Mouse (Mus musculus): ENCODE measurements around the gene Tmub2. TPM values are rescaled to one million over a fixed set of nuclear protein-coding genes. Genes with fewer than 3 reads are reported as not detected.
A peak's percentile ranks its signal among the peaks of the same experiment; 100 is the strongest.

The Tmub2 gene
- total RNA-seq, 1 experiment from 2014 or later = 63.0 TPM

- no peak for DNase-seq
Observed at GRCm38 (mm10) chr11:102308104-102308503, 23.4 kb downstream of the Tmub2 start.

DNA sequence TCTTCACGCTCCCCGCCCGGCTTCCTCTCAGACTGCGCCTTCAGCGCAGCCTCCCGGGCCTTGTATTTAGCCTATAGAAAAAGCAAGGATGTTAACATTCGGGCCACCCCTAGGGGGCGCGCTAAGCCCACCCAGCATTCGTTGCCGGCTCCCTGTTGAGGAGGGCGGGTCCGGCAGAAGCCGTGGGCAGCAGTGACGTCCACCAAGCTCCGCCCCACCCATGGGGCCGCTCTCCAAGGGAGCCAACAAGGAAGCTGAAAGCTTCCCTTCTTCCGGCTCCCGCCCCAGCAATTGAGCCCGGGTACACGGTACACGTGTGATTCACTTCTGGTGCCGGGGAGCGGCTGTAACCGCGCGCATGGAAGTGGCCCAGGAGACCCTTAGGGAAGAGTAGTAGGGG, 24.2 kb downstream of the Tmub2 start:
- DNase-seq = peak; percentile 98

GRCm38 (mm10) chr11:102309821-102310617, 25.3 kb downstream of the Tmub2 start:
- DNase-seq = peak; percentile 53

- DNase-seq = peak; percentile 29
Observed at GRCm38 (mm10) chr11:102310768-102311695, 26.3 kb downstream of the Tmub2 start.

GRCm38 (mm10) chr11:102311966-102312365, 27.2 kb downstream of the Tmub2 start:
- no peak for DNase-seq

GRCm38 (mm10) chr11:102312586-102312985, 27.9 kb downstream of the Tmub2 start:
- no peak for DNase-seq

DNA sequence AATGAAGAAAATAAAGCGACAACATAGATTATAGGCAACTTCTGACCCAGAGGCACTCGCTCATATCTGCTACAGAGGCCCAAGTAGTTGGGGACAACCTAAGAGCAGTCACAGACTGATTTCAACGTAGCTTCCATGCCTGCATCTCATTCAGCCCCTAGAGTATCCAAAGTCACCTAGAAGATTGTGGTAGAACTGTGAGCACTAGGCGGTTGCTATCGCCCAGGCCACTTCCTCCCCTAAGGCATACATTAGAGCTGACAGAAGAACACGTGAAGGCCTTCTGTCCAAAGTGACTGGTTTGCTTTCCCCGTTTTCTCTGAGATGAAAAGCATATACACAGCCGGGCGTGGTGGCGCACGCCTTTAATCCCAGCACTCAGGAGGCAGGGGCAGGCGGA, 29.6 kb downstream of the Tmub2 start:
- DNase-seq = no peak

GRCm38 (mm10) chr11:102315690-102316571, 31.2 kb downstream of the Tmub2 start:
- no peak for DNase-seq

GRCm38 (mm10) chr11:102316572-102317297, 32.0 kb downstream of the Tmub2 start:
- DNase-seq = peak; percentile 93

- DNase-seq = peak; percentile 52
Observed at GRCm38 (mm10) chr11:102317298-102317900, 32.7 kb downstream of the Tmub2 start.

DNA sequence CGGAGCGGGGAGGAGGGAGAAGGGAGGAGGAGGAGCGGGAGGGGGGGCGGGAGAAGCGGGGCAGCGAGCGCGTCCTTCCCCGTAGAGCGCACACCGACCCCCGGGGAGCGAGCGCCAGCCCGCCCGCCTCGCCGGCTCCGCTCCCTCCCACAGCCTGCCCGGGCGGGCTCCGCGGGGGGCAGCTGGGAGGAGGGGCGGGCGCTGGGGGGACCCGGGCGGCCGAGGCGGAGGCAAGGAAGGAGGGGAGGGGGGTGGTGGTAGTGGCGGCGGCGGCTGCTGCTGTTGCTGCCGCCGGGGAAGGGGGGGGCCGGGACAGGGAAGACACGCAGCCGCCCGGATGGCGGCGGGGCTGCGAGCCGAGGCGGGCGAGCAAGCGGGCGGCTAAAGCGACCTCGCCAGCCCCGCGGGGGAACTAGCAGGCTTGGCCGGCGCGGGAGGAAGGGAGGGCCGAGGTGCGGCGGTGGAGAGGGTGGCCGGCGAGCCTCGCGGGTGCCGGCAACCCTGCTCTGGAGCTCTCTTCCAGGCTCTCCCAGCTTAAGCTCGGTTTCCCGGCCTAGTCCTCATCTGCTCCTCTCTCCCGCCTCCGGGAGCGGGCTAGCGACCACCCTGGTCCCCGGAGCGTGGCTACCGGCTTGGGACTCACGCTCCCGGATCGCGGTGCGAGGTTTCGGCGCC, 33.3 kb downstream of the Tmub2 start:
- peak; percentile 81 for DNase-seq

DNA sequence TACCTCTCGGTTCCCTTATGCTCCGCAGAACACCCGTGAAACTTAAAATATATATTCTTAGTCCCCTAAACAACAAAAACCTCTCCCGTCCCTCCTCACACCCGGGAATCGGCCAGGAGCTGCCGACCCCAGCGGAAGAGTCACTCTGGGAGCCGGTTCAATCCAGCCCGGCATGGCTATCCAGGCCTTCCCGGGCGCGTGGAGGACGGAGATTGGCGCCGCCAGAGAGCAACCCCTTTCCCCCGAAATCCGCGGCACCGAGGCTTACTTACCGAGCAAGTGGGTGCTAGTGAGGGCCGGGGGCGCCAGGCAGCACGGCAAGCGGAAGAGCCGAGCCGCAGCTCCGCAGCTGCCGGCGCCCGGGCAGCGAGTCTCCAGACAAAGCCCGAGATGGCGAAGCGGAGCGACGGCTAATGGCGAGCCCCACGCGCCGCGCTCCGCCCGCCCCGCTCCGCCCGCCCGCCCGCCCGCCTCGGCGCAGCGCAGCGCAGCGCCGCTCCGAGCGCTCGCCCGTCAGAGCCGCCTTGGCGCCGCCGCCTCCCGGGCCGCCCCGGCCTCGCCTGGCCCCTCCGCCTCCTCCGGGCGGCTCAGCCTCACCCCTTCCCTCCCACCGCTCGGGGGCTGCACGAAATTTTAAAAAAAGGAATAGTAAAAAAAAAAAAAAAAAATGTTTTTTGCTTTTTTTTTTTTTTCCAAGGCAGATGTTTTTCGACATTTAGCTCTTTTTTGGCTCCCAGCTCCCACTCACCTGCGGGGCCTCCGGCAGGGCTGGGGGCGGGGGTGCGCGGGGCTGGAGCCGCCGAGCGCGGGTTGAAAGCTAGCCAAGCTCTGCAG, 34.1 kb downstream of the Tmub2 start:
- peak; percentile 71 for DNase-seq

GRCm38 (mm10) chr11:102319410-102319792, 34.7 kb downstream of the Tmub2 start, which contains the start of gene Ubtf:
Gene Ubtf (minus strand): TSS chr11:102319742.
- DNase-seq = peak; percentile 84

DNA sequence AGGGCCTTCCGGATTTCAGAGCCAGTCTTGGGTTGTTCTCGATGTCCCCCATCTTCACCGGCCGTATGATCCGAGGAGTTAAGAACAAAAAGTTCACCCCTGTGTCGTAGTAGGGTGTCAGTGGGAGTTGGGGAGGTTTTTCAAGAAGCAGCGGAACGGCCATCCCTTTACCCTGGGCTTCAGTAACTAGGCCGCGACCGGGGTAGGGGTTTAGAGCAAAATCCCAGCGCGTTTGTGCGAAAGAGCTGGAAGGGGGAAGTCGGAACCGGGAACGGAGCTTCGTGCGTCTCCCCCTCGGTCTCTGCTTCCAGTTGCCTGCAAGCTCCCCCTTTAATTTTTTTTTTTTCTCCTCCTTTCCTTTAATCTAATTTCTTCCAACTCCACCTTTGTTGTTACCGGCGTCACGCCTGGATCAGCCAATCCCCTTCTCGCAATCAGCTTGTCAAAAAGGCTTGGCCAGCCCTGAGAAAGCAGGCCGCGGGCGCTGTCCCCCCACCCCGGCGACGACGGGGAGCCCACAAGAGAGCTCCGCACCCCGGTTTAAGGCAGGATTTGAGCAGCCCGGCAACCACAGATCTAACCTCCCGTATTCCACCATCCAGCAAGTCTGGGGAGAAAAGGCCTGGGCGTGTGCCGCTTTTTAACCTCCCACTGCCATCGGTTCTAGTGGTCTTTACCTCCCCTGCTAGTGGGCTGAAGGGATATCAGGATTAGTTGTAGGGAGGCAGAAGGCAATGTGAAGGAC, 35.4 kb downstream of the Tmub2 start:
- peak; percentile 89 for DNase-seq

GRCm38 (mm10) chr11:102320686-102321005, 35.9 kb downstream of the Tmub2 start:
- DNase-seq = peak; percentile 69

GRCm38 (mm10) chr11:102321931-102322330, 37.2 kb downstream of the Tmub2 start:
- no peak for DNase-seq

DNA sequence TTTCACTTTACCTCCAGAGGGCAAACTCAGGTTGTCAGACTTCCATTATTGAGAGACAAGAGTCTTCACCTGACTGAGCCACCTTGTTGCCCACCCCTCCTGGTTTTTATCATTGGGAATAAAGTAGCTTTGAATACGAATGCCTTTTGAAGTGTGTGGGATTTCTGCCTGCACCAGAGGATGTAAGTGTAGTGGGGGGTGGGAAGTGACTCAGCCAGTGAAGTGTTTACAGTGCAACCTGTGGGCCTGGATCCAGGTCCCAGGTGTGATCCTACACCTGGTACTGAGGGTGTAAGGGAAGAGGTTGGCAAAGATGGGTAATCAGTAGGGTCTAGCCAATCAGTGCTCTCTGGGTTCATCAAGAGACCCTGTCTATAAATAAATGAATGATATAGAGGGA, 38.8 kb downstream of the Tmub2 start:
- no peak for DNase-seq

GRCm38 (mm10) chr11:102327250-102327649, 42.5 kb downstream of the Tmub2 start:
- DNase-seq = no peak

GRCm38 (mm10) chr11:102327839-102328238, 43.1 kb downstream of the Tmub2 start:
- DNase-seq = no peak
